Mouse (Mus musculus) spleen, postnatal 36 days (tissue): ENCODE measurements at regions not wholly inside any gene's neighbourhood (a gene's known extent, or its start where the extent isn't known, plus 50 kb on each side); places are given as distances from the start of the nearest gene placed in this dataset.
"Not testable (repeated sequence)": the region's sequence is repeated elsewhere in the genome, so short reads cannot be mapped to it uniquely, and the experiment has no call there.

Experiments
- DNase-seq, 2 experiments: peaks; one replicate each; pipeline ENCODE4 v3.0.0; 2022; ENCODE audit warnings: low spot score in 2 of 2, mixed read lengths in 1 of 2

GRCm38 (mm10) chr4:55279351-55279750, 70.5 kb upstream of the Rad23b start:
- DNase-seq: not testable (repeated sequence)

- DNase-seq: no peak
Observed at GRCm38 (mm10) chr4:55280706-55281105, 69.1 kb upstream of the Rad23b start.

- no peak for DNase-seq
Observed at GRCm38 (mm10) chr4:55281486-55282096, 68.3 kb upstream of the Rad23b start.

GRCm38 (mm10) chr4:55282474-55282873, 67.4 kb upstream of the Rad23b start:
- no peak for DNase-seq

GRCm38 (mm10) chr4:55284722-55285225, 65.1 kb upstream of the Rad23b start:
- DNase-seq: no peak

GRCm38 (mm10) chr4:55285641-55286040, 64.2 kb upstream of the Rad23b start:
- no peak for DNase-seq

- DNase-seq: no peak
Observed at GRCm38 (mm10) chr4:55288456-55288855, 61.4 kb upstream of the Rad23b start.

GRCm38 (mm10) chr4:55292277-55292676, 57.6 kb upstream of the Rad23b start:
- peak in 1 of 2 experiments; percentile 16 for DNase-seq

GRCm38 (mm10) chr4:55292701-55293100, 57.1 kb upstream of the Rad23b start:
- DNase-seq: no peak

- no peak for DNase-seq
Observed at GRCm38 (mm10) chr4:55293347-55294079, 56.3 kb upstream of the Rad23b start.

GRCm38 (mm10) chr4:55294255-55294687, 55.6 kb upstream of the Rad23b start:
- no peak for DNase-seq

GRCm38 (mm10) chr4:55297841-55298240, 52.0 kb upstream of the Rad23b start:
- DNase-seq: no peak
